29 mouse cellular contexts compared by ENCODE assay signal in genomic region chr11:62065655-62066054, GRCm38 (mm10).
DNase-seq lines count a peak whose midpoint lies in the region; ATAC-seq and TF ChIP-seq lines count a peak whose summit lies in the region.
"Had no signal": no experiment of that assay in that cellular context is flagged by ENCODE, and none has a peak within 500 bp of the region (broad histone marks: within the 10 kb centered on the region; RNA-seq: fewer than 3 reads in every experiment).

No protein-coding gene starts in this region.

- peaks cover 15 to 19% of the 10 kb centered on the region in 2 experiments; a peak in 3 of 4 replicates for H3K4me1 ChIP-seq in liver, embryonic 14.5 days (replicated peaks; ENCODE audit: control insufficient read depth in 2 of 2, insufficient read depth in 2 of 2, low read length in 1 of 2)
- H3K4me1 ChIP-seq in embryonic facial prominence, embryonic 10.5 days: peaks cover 13% of the 10 kb centered on the region
- H3K4me1 ChIP-seq: intestine, embryonic 15.5 days; limb, embryonic 13.5 days had no signal

- TF ChIP-seq CTCF in liver, embryonic 14.5 days (IDR thresholded peaks at IDR 0.05; ENCODE audit: low read depth): no peak

- no peaks in the 10 kb centered on the region for H3K27me3 ChIP-seq in liver, embryonic 14.5 days (ENCODE audit: control insufficient read depth, insufficient read depth, low read length)
- H3K27me3 ChIP-seq in embryonic facial prominence, embryonic 10.5 days (replicated peaks; ENCODE audit: low read depth, poor library complexity, severe bottlenecking): no peaks in the 10 kb centered on the region
- H3K27me3 ChIP-seq: CH12.LX; embryonic facial prominence, embryonic 13.5 days; forebrain, embryonic 15.5 days; hindbrain, embryonic 12.5 days; intestine, embryonic 15.5 days; limb, embryonic 13.5 days; Patski had no signal

- no peak overlapping the region for H3K9ac ChIP-seq in liver, embryonic 14.5 days (replicated peaks)
- H3K9ac ChIP-seq: embryonic facial prominence, embryonic 13.5 days; forebrain, embryonic 15.5 days; hindbrain, embryonic 12.5 days; intestine, embryonic 15.5 days; limb, embryonic 13.5 days; lung, embryonic 14.5 days had no signal

- no peak overlapping the region for H3K4me2 ChIP-seq in liver, embryonic 14.5 days (ENCODE audit: low read depth)
- H3K4me2 ChIP-seq: embryonic facial prominence, embryonic 13.5 days; forebrain, embryonic 15.5 days; hindbrain, embryonic 12.5 days; intestine, embryonic 15.5 days; limb, embryonic 13.5 days; lung, embryonic 14.5 days had no signal

- 11% methylated on average over 6 of the region's 6 CpGs for WGBS in liver, embryonic 14.5 days (ENCODE audit: insufficient replicate concordance)
- WGBS in embryonic facial prominence, embryonic 10.5 days: 68% methylated on average over 6 of the region's 6 CpGs

- H3K27ac ChIP-seq in liver, embryonic 14.5 days: no peak overlapping the region
- no peak overlapping the region for H3K27ac ChIP-seq in embryonic facial prominence, embryonic 10.5 days (replicated peaks)
- H3K27ac ChIP-seq: embryonic facial prominence, embryonic 13.5 days; forebrain, embryonic 10.5 days; forebrain, embryonic 15.5 days; heart, embryonic 10.5 days; hindbrain, embryonic 12.5 days; hindbrain, postnatal 0 days; intestine, embryonic 15.5 days; kidney, postnatal 0 days; limb, embryonic 13.5 days had no signal

- no peak overlapping the region for H3K4me3 ChIP-seq in liver, embryonic 14.5 days (ENCODE audit: insufficient read depth in 1 of 2, low read depth in 2 of 2, low read length in 2 of 2)
- H3K4me3 ChIP-seq in embryonic facial prominence, embryonic 10.5 days: no peak overlapping the region
- H3K4me3 ChIP-seq: embryonic facial prominence, embryonic 13.5 days; forebrain, embryonic 10.5 days; forebrain, embryonic 15.5 days; heart, embryonic 10.5 days; hindbrain, embryonic 12.5 days; intestine, embryonic 15.5 days; limb, embryonic 13.5 days had no signal

- peak; percentile 3 for DNase-seq in testis, postnatal 10 days (ENCODE audit: low spot score)
- DNase-seq in testis, postnatal 14 days (ENCODE audit: low spot score): no peak
- no peak for DNase-seq in liver, embryonic 14.5 days (ENCODE audit: low read depth in 3 of 3, low spot score in 3 of 3)
- DNase-seq in gastrocnemius, adult 8-10 months (ENCODE audit: low spot score in 2 of 2): no peak
- no peak for DNase-seq in embryonic facial prominence, embryonic 10.5 days (ENCODE audit: low spot score)
- no peak for DNase-seq in adrenal gland, adult 8-10 months
- DNase-seq: cerebellum, adult 8-10 months; cerebellum, postnatal 36 days; embryo, embryonic 11 days; heart, postnatal 36 days; kidney, adult 2 months; kidney, postnatal 4 days; lung, embryonic 14.5 days; lung, postnatal 14 days; midbrain, embryonic 14.5 days; thymus, postnatal 14 days had no signal

- peak; percentile 65 for ATAC-seq in common myeloid progenitor, adult 5-6 weeks (replicated peaks; ENCODE audit: low read depth, poor library complexity, severe bottlenecking)
- ATAC-seq in liver, embryonic 14.5 days (ENCODE audit: insufficient read depth): peak; percentile 57
- peak; percentile 49 for ATAC-seq in megakaryocyte-erythroid progenitor cell, adult 5-6 weeks (replicated peaks; ENCODE audit: low FRiP score, low TSS enrichment, poor library complexity, severe bottlenecking)
- ATAC-seq: forebrain, embryonic 15.5 days; hindbrain, postnatal 0 days; intestine, embryonic 15.5 days; Patski had no signal

- no peaks in the 10 kb centered on the region for H3K36me3 ChIP-seq in liver, embryonic 14.5 days (replicated peaks; ENCODE audit: control insufficient read depth, insufficient read depth, low read depth)
- H3K36me3 ChIP-seq in embryonic facial prominence, embryonic 10.5 days (replicated peaks): no peaks in the 10 kb centered on the region
- H3K36me3 ChIP-seq: embryonic facial prominence, embryonic 13.5 days; forebrain, embryonic 10.5 days; forebrain, embryonic 15.5 days; heart, embryonic 10.5 days; hindbrain, embryonic 12.5 days; intestine, embryonic 15.5 days; limb, embryonic 13.5 days had no signal

- no peaks in the 10 kb centered on the region for H3K9me3 ChIP-seq in liver, embryonic 14.5 days (ENCODE audit: control insufficient read depth, low read length)
- no peaks in the 10 kb centered on the region for H3K9me3 ChIP-seq in embryonic facial prominence, embryonic 10.5 days
- H3K9me3 ChIP-seq: embryonic facial prominence, embryonic 13.5 days; forebrain, embryonic 10.5 days; forebrain, embryonic 15.5 days; heart, embryonic 10.5 days; hindbrain, embryonic 12.5 days; intestine, embryonic 15.5 days; limb, embryonic 13.5 days had no signal

- peak; percentile 24; the same call in 1 of the 2 replicates for TF ChIP-seq EP300 in liver, embryonic 14.5 days (IDR thresholded peaks at IDR 0.05; ENCODE audit: low read depth)
